Mouse (Mus musculus) CH12.LX (cell line): ENCODE results near the gene Rxfp4. TPM values are rescaled to one million over a fixed set of nuclear protein-coding genes. Genes with fewer than 3 reads are reported as not detected.

Experiments
- DNase-seq: peaks from one replicate; pipeline ENCODE4 v3.0.0-alpha.2; 2013; ENCODE audit errors: extremely low read depth
- H3K27ac ChIP-seq: 2 replicates; pipeline ENCODE4 v1.5.1; 2012; ENCODE audit warnings: low read depth, mild to moderate bottlenecking, control low read depth, moderate library complexity; ENCODE audit not compliant: insufficient read depth
- H3K27me3 ChIP-seq: replicated peaks from 2 replicates; pipeline ENCODE3; 2012; ENCODE audit warnings: inconsistent platforms
- H3K36me3 ChIP-seq, 2 experiments: replicated peaks in 1 of 2; 2 replicates each; pipeline versions ENCODE3 to v1.6.1; 2012; ENCODE audit warnings: inconsistent platforms in 1 of 2, low read length in 1 of 2, mild to moderate bottlenecking in 1 of 2, mixed read lengths in 1 of 2, moderate library complexity in 1 of 2; ENCODE audit not compliant: control insufficient read depth in 1 of 2, insufficient read depth in 1 of 2
- H3K4me1 ChIP-seq, 2 experiments: 2 replicates each; pipeline ENCODE4 v1.6.1; 2012; ENCODE audit warnings: inconsistent platforms in 1 of 2, moderate library complexity in 1 of 2; ENCODE audit not compliant: insufficient read depth in 2 of 2, control insufficient read depth in 1 of 2
- H3K4me2 ChIP-seq: 2 replicates; pipeline ENCODE4 v1.6.1; 2012; ENCODE audit warnings: low read depth, mild to moderate bottlenecking, control low read depth; ENCODE audit not compliant: poor library complexity, insufficient read depth, severe bottlenecking
- H3K4me3 ChIP-seq, 3 experiments: fragments of 150-350 bp in 1 of 3; sonication (generic) in 1 of 3; replicated peaks in 1 of 3; 2 replicates each; pipeline versions ENCODE3 to v1.5.1; 2011 to 2012; ENCODE audit warnings: low read depth in 2 of 3, low read length in 2 of 3, mild to moderate bottlenecking in 2 of 3, moderate library complexity in 2 of 3, control low read depth in 1 of 3, improper control_type of control experiment in 1 of 3, inconsistent platforms in 1 of 3, mixed read lengths in 1 of 3; ENCODE audit not compliant: poor library complexity in 1 of 3
- H3K79me2 ChIP-seq: replicated peaks from 2 replicates; pipeline ENCODE4 v1.6.1; 2012; ENCODE audit warnings: mild to moderate bottlenecking, moderate library complexity; ENCODE audit not compliant: control insufficient read depth, poor library complexity, insufficient read depth, severe bottlenecking; ENCODE audit errors: extremely low read depth
- H3K9ac ChIP-seq: 2 replicates; pipeline ENCODE4 v1.6.1; 2012; ENCODE audit warnings: low read depth, mild to moderate bottlenecking, control low read depth, moderate library complexity; ENCODE audit not compliant: insufficient read depth
- H3K9me3 ChIP-seq: replicated peaks from 2 replicates; pipeline ENCODE3; 2012; ENCODE audit warnings: low read length, inconsistent platforms, mixed read lengths
- CHD1 ChIP-seq: IDR thresholded peaks from 2 replicates; pipeline ENCODE4 v1.6.1; 2012; ENCODE audit warnings: low read depth, low read length, improper control_type of control experiment, inconsistent platforms
- CTCF ChIP-seq, 2 experiments: IDR thresholded peaks in 1 of 2; conservative IDR thresholded peaks in 1 of 2; 2 replicates each; pipeline ENCODE4 v1.5.1; 2011 to 2012; ENCODE audit warnings: low read depth in 2 of 2, low read length in 2 of 2, improper control_type of control experiment in 1 of 2, inconsistent platforms in 1 of 2, mild to moderate bottlenecking in 1 of 2, moderate library complexity in 1 of 2
- E2F4 ChIP-seq: IDR thresholded peaks from 2 replicates; pipeline ENCODE4 v1.6.1; 2011; ENCODE audit warnings: low read depth, low read length, improper control_type of control experiment; ENCODE audit not compliant: insufficient replicate concordance
- EP300 ChIP-seq: IDR thresholded peaks from 2 replicates; pipeline ENCODE4 v1.6.1; 2011; ENCODE audit warnings: low read length, improper control_type of control experiment
- MAZ ChIP-seq: IDR thresholded peaks from 2 replicates; pipeline ENCODE4 v1.6.1; 2012; ENCODE audit warnings: low read depth, mild to moderate bottlenecking, inconsistent platforms, low read length, improper control_type of control experiment, moderate library complexity
- MEF2A ChIP-seq: IDR thresholded peaks from 2 replicates; pipeline ENCODE4 v1.6.1; 2014; ENCODE audit warnings: low read depth, mild to moderate bottlenecking, inconsistent platforms, low read length, improper control_type of control experiment, borderline replicate concordance
- MXI1 ChIP-seq: IDR thresholded peaks from 2 replicates; pipeline ENCODE4 v1.6.1; 2011; ENCODE audit warnings: mild to moderate bottlenecking, low read depth, low read length, improper control_type of control experiment
- NRF1 ChIP-seq: IDR thresholded peaks from 2 replicates; pipeline ENCODE4 v1.6.1; 2014; ENCODE audit warnings: low read depth, mild to moderate bottlenecking, inconsistent platforms, low read length, improper control_type of control experiment, moderate library complexity
- PAX5 ChIP-seq: IDR thresholded peaks from 2 replicates; pipeline ENCODE4 v1.6.1; 2012; ENCODE audit warnings: low read length, inconsistent platforms, mixed read lengths
- POLR2A ChIP-seq: IDR thresholded peaks from 2 replicates; pipeline ENCODE4 v1.6.1; 2011; ENCODE audit warnings: low read depth, mild to moderate bottlenecking, improper control_type of control experiment, low read length
- RCOR1 ChIP-seq: conservative IDR thresholded peaks from 2 replicates; pipeline ENCODE4 v1.6.1; 2012; ENCODE audit warnings: low read depth, mild to moderate bottlenecking, inconsistent platforms, low read length, improper control_type of control experiment
- SMC3 ChIP-seq: IDR thresholded peaks from 2 replicates; pipeline ENCODE4 v1.6.1; 2011; ENCODE audit warnings: low read depth, low read length, improper control_type of control experiment
- TBP ChIP-seq: conservative IDR thresholded peaks from 2 replicates; pipeline ENCODE4 v1.6.1; 2011; ENCODE audit warnings: low read depth, low read length, improper control_type of control experiment
- USF2 ChIP-seq: conservative IDR thresholded peaks from 2 replicates; pipeline ENCODE4 v1.6.1; 2011; ENCODE audit warnings: low read depth, low read length, improper control_type of control experiment
- ZKSCAN1 ChIP-seq: IDR thresholded peaks from 2 replicates; pipeline ENCODE4 v1.6.1; 2012; ENCODE audit warnings: low read depth, inconsistent platforms, low read length, improper control_type of control experiment, borderline replicate concordance
- ZNF384 ChIP-seq: IDR thresholded peaks from 2 replicates; pipeline ENCODE4 v1.6.1; 2012; ENCODE audit warnings: low read depth, low read length, improper control_type of control experiment, inconsistent platforms
- dilution Hi-C: fragments of 300-500 bp; cut with MboI; formaldehyde crosslinking; loops from 2 replicates; pipeline ENCODE4 v1.14.3; 2020; ENCODE audit warnings: low sequenced_read_pairs; ENCODE audit not compliant: extremely low pct_unique_long_range_greater_than_20kb, extremely low pct_ligation_motif_present
- in situ Hi-C: fragments of 300-500 bp; cut with MboI; formaldehyde crosslinking; loops from 3 replicates; pipeline ENCODE4 v1.14.3; 2019; ENCODE audit warnings: low sequenced_read_pairs, low pct_ligation_motif_present, low pct_unique_long_range_greater_than_20kb, mixed read lengths
- polyA plus RNA-seq: library from polyadenylated mRNA; unstranded; fragments of >175 nt; gene quantifications from 2 replicates; pipeline ENCODE4 v1.2.1, GENCODE M21; 2012; ENCODE audit warnings: low read depth; ENCODE audit not compliant: insufficient read length
- total RNA-seq, 2 experiments: library from RNA; depleted of rRNA; stranded (reverse); fragments of 300-350 nt in 1 of 2; fragments of >200 nt in 1 of 2; gene quantifications; 2 replicates each; pipeline ENCODE4 v1.2.3; 2012 to 2014

The Rxfp4 gene
- total and polyA plus RNA-seq, 3 experiments = not detected

DNA sequence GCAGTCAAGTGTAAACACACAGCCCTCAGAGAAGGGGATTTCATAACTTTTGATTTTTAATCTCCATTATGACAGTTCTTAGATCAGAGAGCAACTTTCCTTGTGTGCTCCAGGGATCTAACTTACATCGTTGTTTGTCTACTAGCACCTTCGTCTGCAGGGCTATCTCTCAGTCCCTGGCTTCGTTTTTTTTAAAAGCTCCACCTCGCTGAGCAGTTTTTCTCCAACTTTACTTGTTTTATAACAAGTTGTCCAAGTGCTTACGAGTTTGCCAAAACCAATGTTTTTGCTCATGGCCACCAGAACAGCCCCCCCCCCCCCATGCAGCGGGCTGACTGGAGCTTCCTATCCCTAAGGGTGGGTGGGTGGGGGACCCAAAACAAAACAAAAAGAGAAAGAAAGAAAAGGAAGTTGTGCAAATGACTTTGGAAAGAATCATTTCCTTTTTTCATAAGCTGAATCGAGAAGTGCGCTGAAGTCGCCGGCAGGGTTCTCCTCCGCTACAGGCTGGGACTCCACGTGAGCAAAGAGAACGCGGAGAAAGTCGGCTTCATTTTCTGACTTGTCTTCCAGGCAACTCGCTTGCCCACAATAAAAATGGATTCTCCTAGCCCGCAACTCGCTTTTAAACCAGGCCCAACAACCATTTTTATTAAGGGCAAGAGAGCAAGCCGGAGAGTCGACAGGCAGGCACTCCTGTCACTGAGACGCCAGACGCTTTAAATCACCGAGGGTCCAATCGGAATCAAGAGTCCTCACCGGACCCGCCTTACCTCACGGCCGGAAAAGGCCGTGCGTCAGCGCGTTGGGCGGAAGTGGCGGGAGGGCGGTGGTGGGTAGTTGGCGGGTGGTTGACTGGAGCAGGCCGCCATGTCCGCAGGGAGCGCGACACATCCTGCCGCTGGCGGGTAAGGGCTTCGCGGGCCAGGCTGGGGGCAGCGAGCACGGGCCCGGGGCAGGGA is 32.3 kb upstream of the Rxfp4 start, which contains the start of gene Khdc4 (continued):
- TF ChIP-seq USF2 (no peak; the same call in 1 of the 2 replicates), MXI1 (peak; percentile 97), POLR2A (peak; percentile 90), MEF2A (no peak; the same call in 1 of the 2 replicates), SMC3 (no peak), E2F4 (no peak), ZKSCAN1 (no peak), RCOR1 (peak; percentile 96), PAX5 (no peak), NRF1 (peak; percentile 86), EP300 (no peak)

DNA sequence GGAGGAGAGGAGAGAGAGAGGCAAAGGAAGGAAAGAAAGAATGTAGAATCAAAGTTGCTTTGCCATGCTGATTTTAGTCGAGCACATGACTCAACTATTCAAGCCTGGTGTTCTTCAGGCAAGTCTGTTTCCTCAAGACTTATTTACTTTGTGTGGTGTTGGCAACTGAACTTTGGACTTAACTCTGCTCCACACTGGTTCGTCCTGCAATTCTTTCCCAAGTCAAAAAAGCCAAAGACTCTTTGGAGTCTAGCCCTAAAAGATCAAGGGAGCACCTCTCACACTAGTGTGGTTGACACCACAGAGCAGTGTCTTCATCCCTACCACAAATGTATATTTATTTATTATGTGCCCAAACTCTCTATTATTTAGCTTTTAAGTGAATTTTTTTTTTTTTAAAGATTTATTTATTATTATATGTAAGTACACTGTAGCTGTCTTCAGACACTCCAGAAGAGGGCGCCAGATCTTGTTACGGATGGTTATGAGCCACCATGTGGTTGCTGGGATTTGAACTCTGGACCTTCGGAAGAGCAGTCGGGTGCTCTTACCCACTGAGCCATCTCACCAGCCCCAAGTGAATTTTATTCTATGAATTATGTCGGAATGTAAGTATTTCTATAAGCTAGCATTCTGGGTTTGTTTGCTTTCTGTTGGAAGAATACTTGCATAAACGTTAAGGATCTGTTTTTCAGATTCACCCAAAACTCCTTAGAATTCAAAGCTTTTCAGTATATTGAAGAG is 31.5 kb upstream of the Rxfp4 start:
- Histone ChIP-seq H3K4me1 (peaks cover 0 to 17% of the 10 kb centered on the region in 2 experiments; a peak in 2 of 4 replicates), H3K9me3 (no peaks in the 10 kb centered on the region), H3K4me2 (peak overlapping the region; percentile 46; the same call in 1 of the 2 replicates), H3K79me2 (peaks cover 32% of the 10 kb centered on the region), H3K27ac (peak overlapping the region; percentile 56; the same call in 1 of the 2 replicates), H3K36me3 (peaks cover 9 to 19% of the 10 kb centered on the region in 2 experiments), H3K27me3 (no peaks in the 10 kb centered on the region), H3K9ac (peak overlapping the region; percentile 95), H3K4me3 (peak overlapping the region; percentile 50 to 97 (median 83))
- TF ChIP-seq CTCF (conservative IDR thresholded peaks at IDR 0.05 in 1 of 2, IDR thresholded peaks at IDR 0.05 in 1 of 2; ENCODE audit: low read depth in 2 of 2, low read length in 2 of 2) (peak; percentile 11 to 38; a peak in 1 of 4 replicates), CHD1 (no peak), ZNF384 (peak; percentile 27), TBP (0 out of 2 replicates have a peak, but pooled peaks have one; percentile 35)
- in situ Hi-C loops = loop anchor here (25.0 kb wide), 1 partner anchor 178 kb away; no protein-coding TSS in a partner anchor
- peak; percentile 19 for DNase-seq
- dilution Hi-C loops = no loop called here

DNA sequence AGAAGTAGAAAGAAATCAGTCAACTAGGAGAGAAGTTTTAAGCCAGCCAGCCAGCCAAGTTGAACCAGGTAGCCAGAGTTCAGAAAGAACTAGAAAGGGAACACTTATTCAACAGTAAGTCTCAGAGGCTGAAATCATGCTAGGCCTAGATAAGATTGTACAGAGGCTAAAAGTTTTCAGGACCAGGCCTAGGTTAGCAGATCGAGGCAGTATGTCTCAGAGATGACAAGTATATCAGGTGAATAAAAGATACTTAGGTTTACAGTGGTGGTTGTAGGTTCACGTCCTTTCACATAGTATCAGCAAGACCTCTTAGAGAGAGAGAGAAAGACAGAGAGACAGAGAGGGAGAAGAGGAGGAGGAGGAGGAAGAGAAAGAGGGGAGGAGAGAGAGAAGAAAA is 30.9 kb upstream of the Rxfp4 start:
- no peak for TF ChIP-seq MAZ
- TF ChIP-seq, all 38 proteins: peak for 0
- no peak overlapping the region for H3K4me2 ChIP-seq
- peaks cover 0 to 17% of the 10 kb centered on the region in 2 experiments; a peak in 2 of 4 replicates for H3K4me1 ChIP-seq
- H3K79me2 ChIP-seq = peaks cover 27% of the 10 kb centered on the region
- dilution Hi-C loops (no loop called here), in situ Hi-C loops (loop anchor here (25.0 kb wide), 1 partner anchor 178 kb away; no protein-coding TSS in a partner anchor)
- no peak overlapping the region for H3K9ac ChIP-seq
- peaks cover 6 to 13% of the 10 kb centered on the region in 2 experiments for H3K36me3 ChIP-seq
- DNase-seq = no peak
- no peaks in the 10 kb centered on the region for H3K9me3 ChIP-seq
- no peaks in the 10 kb centered on the region for H3K27me3 ChIP-seq
- H3K4me3 ChIP-seq = no peak overlapping the region
- no peak overlapping the region for H3K27ac ChIP-seq
